In the genomic region with DNA sequence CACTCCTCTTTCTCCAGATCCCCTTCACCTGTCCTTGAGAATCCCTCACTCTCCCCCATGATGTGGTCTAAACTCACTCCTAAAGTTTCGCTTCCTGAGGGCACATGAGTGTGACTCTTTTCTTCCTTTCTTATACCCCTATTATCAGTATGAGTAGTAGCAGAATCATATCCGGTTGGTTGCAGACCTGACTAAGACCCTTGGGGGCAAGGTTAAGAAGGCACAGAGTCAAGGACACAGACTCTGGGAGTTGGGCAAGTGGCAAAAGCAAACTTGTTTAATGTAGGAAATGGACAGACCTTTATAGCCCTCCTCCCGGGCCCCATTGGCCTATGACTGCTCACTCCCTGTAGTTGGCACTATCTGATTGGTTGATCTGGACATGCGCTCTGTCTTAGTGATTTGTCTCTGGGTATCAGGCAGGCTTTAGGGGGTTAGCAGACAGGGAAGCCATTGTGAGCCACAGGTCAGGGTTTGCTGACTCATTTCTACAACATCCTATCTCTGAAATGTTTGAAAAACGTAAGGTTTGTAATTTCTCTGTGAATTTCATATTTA, we compare ENCODE assay signal across 26 mouse cellular contexts. TPM values are rescaled to one million over a fixed set of nuclear protein-coding genes. Genes with fewer than 3 reads are reported as not detected.
DNase-seq lines count a peak whose midpoint lies in the region; TF ChIP-seq lines count a peak whose summit lies in the region.
"Had no signal": no experiment of that assay in that cellular context is flagged by ENCODE, and none has a peak within 500 bp of the region (broad histone marks: within the 10 kb centered on the region; RNA-seq: fewer than 3 reads in every experiment).

No protein-coding gene starts in this region.

- no peak overlapping the region for H3K9ac ChIP-seq in ES-Bruce4 (ENCODE audit: low read depth, poor library complexity, severe bottlenecking)
- H3K9ac ChIP-seq: embryonic facial prominence, embryonic 13.5 days; forebrain, embryonic 12.5 days; forebrain, embryonic 15.5 days; heart, embryonic 12.5 days; heart, embryonic 15.5 days; hindbrain, embryonic 13.5 days had no signal

- H3K27me3 ChIP-seq in ES-Bruce4 (ENCODE audit: control insufficient read depth, insufficient read depth, low read length, poor library complexity, severe bottlenecking), result no peaks in the 10 kb centered on the region
- H3K27me3 ChIP-seq in embryonic facial prominence, embryonic 10.5 days (replicated peaks; ENCODE audit: low read depth, poor library complexity, severe bottlenecking), result no peaks in the 10 kb centered on the region
- H3K27me3 ChIP-seq: embryonic facial prominence, embryonic 13.5 days; forebrain, embryonic 15.5 days; heart, embryonic 12.5 days; heart, embryonic 15.5 days; hindbrain, embryonic 13.5 days had no signal

- peak overlapping the region; percentile 91 for H3K27ac ChIP-seq in ES-Bruce4 (ENCODE audit: insufficient read depth, low read length)
- H3K27ac ChIP-seq in embryonic facial prominence, embryonic 10.5 days (replicated peaks), result no peak overlapping the region
- H3K27ac ChIP-seq: embryonic facial prominence, embryonic 13.5 days; forebrain, embryonic 12.5 days; forebrain, embryonic 15.5 days; heart, embryonic 15.5 days; hindbrain, embryonic 10.5 days; hindbrain, embryonic 13.5 days had no signal

- H3K4me3 ChIP-seq in ES-Bruce4 (ENCODE audit: low read depth, low read length), result no peak overlapping the region
- no peak overlapping the region for H3K4me3 ChIP-seq in embryonic facial prominence, embryonic 10.5 days
- H3K4me3 ChIP-seq: embryonic facial prominence, embryonic 13.5 days; erythroblast, embryonic 14.5 days; forebrain, embryonic 12.5 days; forebrain, embryonic 15.5 days; heart, embryonic 12.5 days; heart, embryonic 15.5 days; hindbrain, embryonic 10.5 days; hindbrain, embryonic 13.5 days had no signal

- TF ChIP-seq POLR2A in ES-Bruce4 (IDR thresholded peaks at IDR 0.05; ENCODE audit: insufficient read depth, low read length), result no peak

- no peak for TF ChIP-seq EP300 in ES-Bruce4 (IDR thresholded peaks at IDR 0.05; ENCODE audit: insufficient read depth, low read depth, low read length)

- no peaks in the 10 kb centered on the region for H3K4me1 ChIP-seq in ES-Bruce4 (ENCODE audit: control insufficient read depth, insufficient read depth, low read length)
- peaks cover 12% of the 10 kb centered on the region for H3K4me1 ChIP-seq in embryonic facial prominence, embryonic 10.5 days
- H3K4me1 ChIP-seq: forebrain, embryonic 12.5 days; forebrain, embryonic 15.5 days; hindbrain, embryonic 10.5 days; hindbrain, embryonic 13.5 days had no signal

- DNase-seq in 3T3-L1 (ENCODE audit: low read depth, low spot score), result peak; percentile 13
- peak; percentile 88 for DNase-seq in R1 (ENCODE audit: low read depth, low spot score)
- peak; percentile 5 for DNase-seq in embryonic facial prominence, embryonic 10.5 days (ENCODE audit: low spot score)
- DNase-seq in lung, adult 18-20 months, result no peak
- DNase-seq in gastrocnemius, postnatal 25 days, result no peak
- DNase-seq in adrenal gland, postnatal 25 days, result no peak
- DNase-seq in testis, postnatal 10 days (ENCODE audit: low spot score), result no peak
- DNase-seq: adrenal gland, adult 8-10 months; adrenal gland, postnatal 36 days; cerebellum, adult 18-20 months; cerebellum, adult 9-10 months; cerebellum, postnatal 14 days; gastrocnemius, postnatal 14 days; heart, adult 18-20 months; heart, postnatal 10 days; heart, postnatal 36 days; kidney, adult 18-20 months had no signal

- 89% methylated on average over 5 of the region's 5 CpGs for WGBS in embryonic facial prominence, embryonic 10.5 days

- no peaks in the 10 kb centered on the region for H3K36me3 ChIP-seq in ES-Bruce4 (ENCODE audit: control insufficient read depth, insufficient read depth, low read length, poor library complexity, severe bottlenecking)
- no peaks in the 10 kb centered on the region for H3K36me3 ChIP-seq in embryonic facial prominence, embryonic 10.5 days (replicated peaks)
- H3K36me3 ChIP-seq: embryonic facial prominence, embryonic 13.5 days; forebrain, embryonic 12.5 days; forebrain, embryonic 15.5 days; heart, embryonic 12.5 days; heart, embryonic 15.5 days; hindbrain, embryonic 10.5 days; hindbrain, embryonic 13.5 days had no signal

- H3K9me3 ChIP-seq in ES-Bruce4 (replicated peaks; ENCODE audit: control insufficient read depth, insufficient read depth, low read length, poor library complexity, severe bottlenecking), result peaks cover 4% of the 10 kb centered on the region
- H3K9me3 ChIP-seq in embryonic facial prominence, embryonic 10.5 days, result peaks cover 3% of the 10 kb centered on the region; the same call in 1 of the 2 replicates
- H3K9me3 ChIP-seq: embryonic facial prominence, embryonic 13.5 days; forebrain, embryonic 12.5 days; forebrain, embryonic 15.5 days; heart, embryonic 15.5 days; hindbrain, embryonic 10.5 days; hindbrain, embryonic 13.5 days had no signal

- TF ChIP-seq CTCF in ES-Bruce4 (IDR thresholded peaks at IDR 0.05; ENCODE audit: low read depth, low read length), result no peak

RNA-seq across cellular contexts. Expression of a gene that starts 31.2 kb away (rescaled TPM):
- 69.6 and 71.3 TPM in 2 replicates for polyA plus RNA-seq in ES-Bruce4 (2011; ENCODE audit: insufficient read depth, insufficient read length, low read depth, missing spikeins)
- polyA plus RNA-seq in embryonic facial prominence, embryonic 10.5 days (2016; fragmentation: Nextera tagmentation; extraction: Ambion mirVana), result 40.0 and 41.8 TPM in 2 replicates
- 10 to 100 TPM; 19.8 to 20.1 TPM for total RNA-seq in gastrocnemius, postnatal 25 days (2021)
- total RNA-seq in adrenal gland, postnatal 25 days (2021), result 33.7 and 43.4 TPM in 2 replicates
- polyA plus RNA-seq: erythroblast, embryonic 14.5 days had no signal

Comparison
In these comparisons a context has a peak if more than half of its experiments do, and no peak if none do; other contexts are left out.
1. DNase-seq: peak in 3T3-L1 (single experiment), R1 (single experiment) and embryonic facial prominence, embryonic 10.5 days (single experiment); none in lung, adult 18-20 months (0 of 2), gastrocnemius, postnatal 25 days (single experiment), adrenal gland, postnatal 25 days (single experiment) and testis, postnatal 10 days (single experiment).